Mouse (Mus musculus): Measurements from ENCODE around the gene Col6a3.

DNA sequence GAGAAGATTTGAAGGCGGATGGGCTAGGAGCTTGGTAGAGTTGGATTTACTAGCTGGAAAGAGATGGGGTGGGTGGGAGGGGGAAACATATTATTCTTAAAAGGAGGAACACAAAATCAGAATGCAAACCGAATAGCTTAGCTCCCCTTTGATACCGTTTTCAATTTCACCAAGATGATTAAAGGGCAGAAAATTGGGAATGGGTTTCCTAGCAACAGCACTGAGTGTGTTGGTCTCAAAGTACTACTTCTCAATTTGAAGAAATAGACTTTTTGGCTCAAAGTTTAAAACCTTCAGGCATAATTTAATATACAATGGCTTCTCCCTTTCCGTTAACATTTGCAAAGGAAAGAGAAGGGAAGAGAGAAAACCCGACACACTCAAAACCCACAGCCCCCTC is 12.1 kb upstream of the Col6a3 start:
- TF ChIP-seq CTCF (IDR thresholded peaks at IDR 0.05; ENCODE audit: control insufficient read depth, insufficient read depth, low read length) = no peak
- no peak for TF ChIP-seq POLR2A (IDR thresholded peaks at IDR 0.05; ENCODE audit: borderline replicate concordance, control insufficient read depth, low read depth, low read length)

All from bone marrow, adult 2 months (tissue).